Mouse (Mus musculus): ENCODE data around the gene Acmsd. TPM values are rescaled to one million over a fixed set of nuclear protein-coding genes. Genes with fewer than 3 reads are reported as not detected.

Acmsd gene
- polyA plus RNA-seq, 1 experiment from 2014 or later, result not detected

DNA sequence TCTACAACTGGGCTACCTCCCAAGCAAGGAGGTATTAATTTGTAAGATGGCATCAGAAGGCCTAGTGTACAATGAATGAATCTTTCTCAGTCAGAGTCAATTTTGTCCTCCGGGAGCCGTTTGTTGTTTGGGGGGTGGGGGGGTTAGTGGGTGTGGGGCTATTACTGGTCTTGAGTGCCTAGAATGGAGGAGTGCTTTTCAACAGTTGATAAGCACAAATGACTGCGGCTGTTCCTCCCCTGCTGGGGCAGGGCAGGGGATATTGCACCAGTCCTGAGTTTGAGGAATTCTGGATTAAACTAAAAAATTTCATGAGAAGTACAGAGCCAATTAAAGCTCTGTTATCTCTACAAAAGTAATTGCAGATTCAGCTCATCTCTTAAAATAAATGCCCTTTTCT lies 50.9 kb downstream of the Acmsd start:
- no peaks in the 10 kb centered on the region for H3K9me3 ChIP-seq
- ATAC-seq (ENCODE audit: low FRiP score, low read depth), result no peak
- WGBS, result 9% methylated on average over 3 of the region's 3 CpGs
- H3K4me2 ChIP-seq (replicated peaks), result no peak overlapping the region
- H3K4me3 ChIP-seq, result no peak overlapping the region
- no peak overlapping the region for H3K9ac ChIP-seq
- H3K27me3 ChIP-seq (replicated peaks), result no peaks in the 10 kb centered on the region
- no peaks in the 10 kb centered on the region for H3K36me3 ChIP-seq
- H3K27ac ChIP-seq, result no peak overlapping the region
- H3K4me1 ChIP-seq, result peaks cover 33% of the 10 kb centered on the region

- 52% methylated on average over 2 of the region's 2 CpGs for WGBS
- peaks cover 30% of the 10 kb centered on the region for H3K4me1 ChIP-seq
- no peaks in the 10 kb centered on the region for H3K27me3 ChIP-seq (replicated peaks)
- no peak overlapping the region for H3K9ac ChIP-seq
- H3K36me3 ChIP-seq, result no peaks in the 10 kb centered on the region
- ATAC-seq (ENCODE audit: low FRiP score, low read depth), result no peak
- H3K27ac ChIP-seq, result no peak overlapping the region
- H3K4me2 ChIP-seq (replicated peaks), result no peak overlapping the region
- H3K9me3 ChIP-seq, result no peaks in the 10 kb centered on the region
- no peak overlapping the region for H3K4me3 ChIP-seq
Observed at GRCm38 (mm10) chr1:127780849-127781248, 51.6 kb downstream of the Acmsd start.

DNA sequence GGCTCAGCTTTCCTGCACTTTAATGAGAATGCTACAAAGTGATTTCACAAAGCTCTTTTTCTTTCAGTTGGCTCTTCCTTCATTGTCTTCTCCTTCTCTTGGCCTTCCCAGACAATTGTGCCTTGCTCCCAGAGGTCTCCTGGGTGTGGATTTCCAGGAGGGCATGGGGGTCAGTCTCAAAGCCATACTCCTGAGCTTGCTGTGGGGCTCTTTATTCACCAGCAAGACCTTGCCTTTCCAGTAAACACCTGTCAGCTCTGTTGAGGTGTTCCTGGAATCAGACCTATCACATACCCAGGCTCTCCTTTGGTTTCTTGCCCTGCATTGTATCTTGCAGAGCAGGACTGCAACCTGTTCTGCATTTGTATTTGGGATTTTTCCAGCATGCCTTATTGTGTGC lies 54.6 kb downstream of the Acmsd start:
- no peaks in the 10 kb centered on the region for H3K9me3 ChIP-seq

GRCm38 (mm10) chr1:127785882-127786281 lies 56.7 kb downstream of the Acmsd start:
- Histone ChIP-seq H3K4me3 (no peak overlapping the region), H3K4me2 (replicated peaks) (no peak overlapping the region), H3K27me3 (replicated peaks) (no peaks in the 10 kb centered on the region), H3K36me3 (no peaks in the 10 kb centered on the region), H3K9me3 (no peaks in the 10 kb centered on the region), H3K4me1 (0 out of 2 replicates have a peak, but pooled peaks cover 5% of the 10 kb centered on the region), H3K27ac (no peak overlapping the region), H3K9ac (no peak overlapping the region)
- no peak for ATAC-seq (ENCODE audit: low FRiP score, low read depth)
- WGBS, result 73% methylated on average over 1 of the region's 1 CpGs

More for the DNA sequence above, 54.6 kb downstream of the Acmsd start:
- Histone ChIP-seq H3K4me3 (no peak overlapping the region), H3K4me1 (peaks cover 17% of the 10 kb centered on the region), H3K27ac (no peak overlapping the region), H3K27me3 (replicated peaks) (no peaks in the 10 kb centered on the region), H3K36me3 (no peaks in the 10 kb centered on the region), H3K4me2 (replicated peaks) (no peak overlapping the region), H3K9ac (no peak overlapping the region)
- no peak for ATAC-seq (ENCODE audit: low FRiP score, low read depth)

DNA sequence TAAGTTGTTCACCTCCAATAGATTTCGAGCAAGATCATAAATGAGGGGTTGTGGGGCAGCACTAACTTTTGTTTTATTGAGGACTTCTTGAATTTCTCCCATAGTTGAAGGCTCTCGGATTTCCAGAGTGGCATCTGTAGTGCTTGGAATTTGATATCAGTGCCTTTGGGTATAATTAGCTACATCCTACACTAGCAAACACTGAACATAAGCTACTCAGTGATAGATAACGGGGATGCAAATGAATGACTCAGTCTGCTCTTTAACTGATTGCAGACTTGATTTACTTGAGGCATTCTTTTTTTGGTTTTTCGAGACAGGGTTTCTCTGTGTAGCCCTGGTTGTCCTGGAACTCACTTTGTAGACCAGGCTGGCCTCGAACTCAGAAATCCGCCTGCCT lies 59.7 kb downstream of the Acmsd start:
- no peak overlapping the region for H3K27ac ChIP-seq
- peaks cover 9% of the 10 kb centered on the region for H3K36me3 ChIP-seq
- 86% methylated on average over 6 of the region's 6 CpGs for WGBS
- H3K4me3 ChIP-seq, result no peak overlapping the region
- H3K4me2 ChIP-seq (replicated peaks), result no peak overlapping the region
- no peaks in the 10 kb centered on the region for H3K27me3 ChIP-seq (replicated peaks)
- no peaks in the 10 kb centered on the region for H3K4me1 ChIP-seq
- ATAC-seq (ENCODE audit: low FRiP score, low read depth), result no peak
- H3K9ac ChIP-seq, result no peak overlapping the region
- H3K9me3 ChIP-seq, result no peaks in the 10 kb centered on the region

DNA sequence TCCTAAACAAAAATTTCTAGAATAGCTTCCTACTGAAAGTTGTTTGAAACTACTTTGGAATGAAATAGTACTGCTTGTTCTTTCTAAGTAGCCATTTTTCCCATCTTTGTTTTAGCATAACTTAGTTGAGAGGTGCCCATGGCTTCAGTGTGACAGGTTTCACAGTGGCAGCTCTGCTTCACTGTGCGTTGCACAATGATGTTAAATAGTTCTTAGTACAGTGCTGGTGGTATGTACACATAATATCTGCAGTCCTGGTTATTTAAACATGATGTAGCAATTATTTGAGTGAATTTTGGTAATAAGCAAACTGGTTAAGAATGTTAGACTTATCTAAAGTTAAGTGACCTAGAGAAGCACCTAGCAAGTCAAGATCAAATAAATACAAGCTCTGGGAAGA lies 64.2 kb downstream of the Acmsd start:
- H3K36me3 ChIP-seq, result peaks cover 16% of the 10 kb centered on the region
- no peak overlapping the region for H3K9ac ChIP-seq
- H3K4me3 ChIP-seq, result no peak overlapping the region
- H3K27me3 ChIP-seq (replicated peaks), result no peaks in the 10 kb centered on the region
- no peak for ATAC-seq (ENCODE audit: low FRiP score, low read depth)
- H3K4me1 ChIP-seq, result no peaks in the 10 kb centered on the region
- WGBS, result 98% methylated on average over 1 of the region's 1 CpGs
- H3K27ac ChIP-seq, result no peak overlapping the region
- no peak overlapping the region for H3K4me2 ChIP-seq (replicated peaks)
- H3K9me3 ChIP-seq, result no peaks in the 10 kb centered on the region

GRCm38 (mm10) chr1:127795087-127795769 lies 66.0 kb downstream of the Acmsd start:
- Histone ChIP-seq H3K27ac (no peak overlapping the region), H3K9me3 (no peaks in the 10 kb centered on the region), H3K9ac (no peak overlapping the region), H3K4me1 (no peaks in the 10 kb centered on the region), H3K4me2 (replicated peaks) (no peak overlapping the region), H3K4me3 (no peak overlapping the region), H3K36me3 (peaks cover 24% of the 10 kb centered on the region), H3K27me3 (replicated peaks) (no peaks in the 10 kb centered on the region)
- WGBS, result 90% methylated on average over 6 of the region's 6 CpGs
- no peak for ATAC-seq (ENCODE audit: low FRiP score, low read depth)

DNA sequence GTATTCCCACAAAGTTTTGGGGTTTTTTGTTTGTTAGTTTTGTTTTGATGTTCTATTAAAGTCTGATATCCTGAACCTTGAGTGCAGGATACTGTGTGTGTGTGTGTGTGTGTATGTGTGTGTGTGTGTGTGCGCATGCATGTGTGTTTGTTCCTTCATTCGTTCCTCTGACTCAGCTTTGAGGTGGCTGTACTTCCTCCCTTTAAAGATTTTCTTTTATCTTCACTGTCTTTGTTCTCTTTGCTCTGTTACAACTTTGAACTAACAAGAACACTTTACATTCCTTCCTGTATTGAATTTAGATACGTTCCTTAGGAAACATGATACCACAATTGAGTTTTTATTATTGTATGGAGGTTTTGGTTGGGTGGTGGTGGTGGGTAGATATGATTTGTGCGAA lies 67.1 kb downstream of the Acmsd start:
- no peak for ATAC-seq (ENCODE audit: low FRiP score, low read depth)
- WGBS, result 81% methylated on average over 4 of the region's 4 CpGs
- Histone ChIP-seq H3K27me3 (replicated peaks) (no peaks in the 10 kb centered on the region), H3K9ac (no peak overlapping the region), H3K4me2 (replicated peaks) (no peak overlapping the region), H3K9me3 (no peaks in the 10 kb centered on the region), H3K4me3 (no peak overlapping the region), H3K27ac (no peak overlapping the region), H3K4me1 (no peaks in the 10 kb centered on the region), H3K36me3 (peaks cover 27% of the 10 kb centered on the region)

DNA sequence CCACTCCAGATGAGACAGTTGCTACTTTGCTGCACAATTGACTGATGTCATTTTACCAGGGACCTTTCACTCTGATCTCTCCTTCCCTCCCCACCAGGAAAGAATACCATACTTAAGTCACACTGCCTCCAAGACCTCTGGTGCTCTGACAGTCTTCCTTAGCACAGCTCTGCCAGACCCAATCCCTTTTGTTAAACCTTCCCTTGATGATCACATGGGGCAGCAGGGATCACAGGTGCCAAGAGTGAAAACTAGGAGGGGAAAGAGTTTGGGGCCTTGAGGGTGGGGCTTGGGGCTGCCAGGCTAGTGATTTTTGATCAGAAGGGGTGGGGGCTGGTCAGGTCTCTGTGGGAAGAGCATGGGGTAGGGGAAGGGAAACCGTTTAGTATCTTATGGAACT lies 67.5 kb downstream of the Acmsd start:
- no peak overlapping the region for H3K9ac ChIP-seq
- no peak overlapping the region for H3K4me3 ChIP-seq
- no peaks in the 10 kb centered on the region for H3K4me1 ChIP-seq
- H3K36me3 ChIP-seq, result peaks cover 30% of the 10 kb centered on the region
- no peak for ATAC-seq (ENCODE audit: low FRiP score, low read depth)
- H3K27ac ChIP-seq, result no peak overlapping the region
- H3K4me2 ChIP-seq (replicated peaks), result no peak overlapping the region
- H3K27me3 ChIP-seq (replicated peaks), result no peaks in the 10 kb centered on the region
- 86% methylated on average over 1 of the region's 1 CpGs for WGBS
- H3K9me3 ChIP-seq, result no peaks in the 10 kb centered on the region

GRCm38 (mm10) chr1:127802916-127803315 lies 73.7 kb downstream of the Acmsd start:
- Histone ChIP-seq H3K27me3 (replicated peaks) (no peaks in the 10 kb centered on the region), H3K4me2 (replicated peaks) (no peak overlapping the region), H3K9ac (no peak overlapping the region), H3K36me3 (peaks cover 50% of the 10 kb centered on the region), H3K4me3 (no peak overlapping the region), H3K4me1 (no peaks in the 10 kb centered on the region), H3K27ac (no peak overlapping the region), H3K9me3 (no peaks in the 10 kb centered on the region)
- no peak for ATAC-seq (ENCODE audit: low FRiP score, low read depth)
- WGBS, result 92% methylated on average over 8 of the region's 8 CpGs

DNA sequence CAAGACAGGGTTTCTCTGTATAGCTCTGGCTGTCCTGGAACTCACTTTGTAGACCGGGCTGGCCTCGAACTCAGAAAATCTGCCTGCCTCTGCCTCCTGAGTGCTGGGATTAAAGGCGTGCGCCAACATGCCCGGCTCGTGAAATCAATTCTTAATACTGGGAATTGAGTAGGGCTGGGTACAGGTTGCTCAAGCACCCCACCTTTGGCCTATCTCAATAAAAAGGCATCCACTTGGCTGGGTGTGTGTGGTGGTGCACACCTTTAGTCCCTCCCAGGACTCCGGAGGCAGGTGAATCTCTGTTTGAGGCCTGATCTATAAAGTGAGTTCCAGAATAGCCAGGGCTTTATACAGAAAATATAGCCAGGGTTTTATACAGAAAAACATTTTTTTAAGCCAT lies 79.5 kb downstream of the Acmsd start:
- H3K4me1 ChIP-seq, result no peaks in the 10 kb centered on the region
- H3K4me2 ChIP-seq (replicated peaks), result no peak overlapping the region
- H3K4me3 ChIP-seq, result no peak overlapping the region
- no peak for ATAC-seq (ENCODE audit: low FRiP score, low read depth)
- H3K36me3 ChIP-seq, result peaks cover 18% of the 10 kb centered on the region
- 96% methylated on average over 7 of the region's 7 CpGs for WGBS
- no peak overlapping the region for H3K27ac ChIP-seq
- H3K27me3 ChIP-seq (replicated peaks), result no peaks in the 10 kb centered on the region
- no peaks in the 10 kb centered on the region for H3K9me3 ChIP-seq
- H3K9ac ChIP-seq, result no peak overlapping the region

DNA sequence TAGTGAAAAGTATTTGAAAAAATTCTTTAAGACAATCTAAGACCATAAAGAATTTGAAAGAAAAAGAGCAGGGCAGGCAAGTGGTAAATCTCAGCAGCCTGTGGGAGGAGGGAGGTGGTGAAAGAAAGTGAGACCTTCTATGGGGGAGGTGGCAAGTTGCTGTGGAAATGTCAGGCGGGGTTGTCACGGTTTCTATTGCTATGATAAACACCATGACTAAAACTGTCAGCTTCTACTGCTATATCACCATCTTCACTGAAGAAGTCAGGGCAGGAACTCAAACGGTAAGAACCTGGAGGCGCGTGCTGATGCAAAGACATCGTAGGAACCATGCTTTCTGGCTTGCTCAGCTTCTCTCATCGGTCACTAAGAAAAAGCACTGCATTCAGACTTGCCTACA lies 83.7 kb downstream of the Acmsd start:
- WGBS, result 71% methylated on average over 7 of the region's 7 CpGs
- Histone ChIP-seq H3K9ac (no peak overlapping the region), H3K4me1 (no peaks in the 10 kb centered on the region), H3K36me3 (no peaks in the 10 kb centered on the region), H3K4me2 (replicated peaks) (no peak overlapping the region), H3K27ac (no peak overlapping the region), H3K9me3 (no peaks in the 10 kb centered on the region), H3K4me3 (no peak overlapping the region), H3K27me3 (replicated peaks) (no peaks in the 10 kb centered on the region)
- no peak for ATAC-seq (ENCODE audit: low FRiP score, low read depth)

DNA sequence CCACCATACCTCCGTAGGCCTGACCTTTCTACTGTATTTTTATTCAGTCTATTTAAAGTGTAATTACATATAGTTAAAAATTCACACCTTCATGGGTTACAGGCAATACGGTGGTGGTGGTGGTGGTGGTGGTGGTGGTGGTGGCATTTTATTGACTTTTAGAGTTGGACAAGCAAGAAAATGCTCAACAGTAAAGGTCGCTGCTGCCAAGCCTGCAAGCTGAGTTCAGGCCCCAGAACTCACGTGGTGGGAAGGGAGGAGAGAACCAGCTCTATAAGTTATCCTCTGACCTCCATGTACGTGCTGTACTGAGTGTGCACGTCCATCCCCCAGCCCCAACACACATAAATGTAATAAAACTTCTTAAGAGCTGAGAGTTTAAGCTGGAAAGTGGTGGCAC lies 87.2 kb downstream of the Acmsd start:
- no peak overlapping the region for H3K27ac ChIP-seq
- H3K9ac ChIP-seq, result no peak overlapping the region
- H3K36me3 ChIP-seq, result no peaks in the 10 kb centered on the region
- no peak overlapping the region for H3K4me2 ChIP-seq (replicated peaks)
- H3K4me1 ChIP-seq, result no peaks in the 10 kb centered on the region
- H3K27me3 ChIP-seq (replicated peaks), result no peaks in the 10 kb centered on the region
- WGBS, result 84% methylated on average over 6 of the region's 6 CpGs
- H3K9me3 ChIP-seq, result no peaks in the 10 kb centered on the region
- ATAC-seq (ENCODE audit: low FRiP score, low read depth), result no peak
- H3K4me3 ChIP-seq, result no peak overlapping the region
